ENCODE assay signal across 23 mouse cellular contexts in genomic region chr14:23638078-23638695, GRCm38 (mm10).
DNase-seq lines count a peak whose midpoint lies in the region; ATAC-seq and TF ChIP-seq lines count a peak whose summit lies in the region.
"Had no signal": no experiment of that assay in that cellular context is flagged by ENCODE, and none has a peak within 500 bp of the region (broad histone marks: within the 10 kb centered on the region; RNA-seq: fewer than 3 reads in every experiment).

No protein-coding gene starts in this region.

- H3K36me3 ChIP-seq in heart, embryonic 15.5 days: no peaks in the 10 kb centered on the region
- no peaks in the 10 kb centered on the region for H3K36me3 ChIP-seq in limb, embryonic 13.5 days
- no peaks in the 10 kb centered on the region for H3K36me3 ChIP-seq in limb, embryonic 10.5 days
- no peaks in the 10 kb centered on the region for H3K36me3 ChIP-seq in intestine, embryonic 16.5 days (ENCODE audit: control insufficient read depth, insufficient read depth, low read length)
- no peaks in the 10 kb centered on the region for H3K36me3 ChIP-seq in stomach, postnatal 0 days (ENCODE audit: control insufficient read depth, insufficient read depth, low read length)
- H3K36me3 ChIP-seq: embryonic facial prominence, embryonic 10.5 days; forebrain, embryonic 10.5 days; heart, embryonic 13.5 days; hindbrain, embryonic 15.5 days; liver, embryonic 13.5 days; lung, embryonic 15.5 days had no signal

- no peaks in the 10 kb centered on the region; the same call in 1 of the 2 replicates for H3K4me1 ChIP-seq in heart, embryonic 15.5 days (replicated peaks)
- peaks cover 43% of the 10 kb centered on the region for H3K4me1 ChIP-seq in limb, embryonic 13.5 days
- H3K4me1 ChIP-seq in limb, embryonic 10.5 days: 0 out of 2 replicates have a peak, but pooled peaks cover 6% of the 10 kb centered on the region
- H3K4me1 ChIP-seq in intestine, embryonic 16.5 days (ENCODE audit: control insufficient read depth, insufficient read depth, low read length): no peaks in the 10 kb centered on the region
- no peaks in the 10 kb centered on the region for H3K4me1 ChIP-seq in stomach, postnatal 0 days (replicated peaks; ENCODE audit: control insufficient read depth, insufficient read depth)
- H3K4me1 ChIP-seq: forebrain, embryonic 10.5 days; liver, embryonic 13.5 days; lung, embryonic 15.5 days had no signal

- no peak overlapping the region for H3K9ac ChIP-seq in heart, embryonic 15.5 days
- no peak overlapping the region for H3K9ac ChIP-seq in limb, embryonic 13.5 days
- no peak overlapping the region for H3K9ac ChIP-seq in intestine, embryonic 16.5 days (ENCODE audit: low read depth, low read length)
- no peak overlapping the region for H3K9ac ChIP-seq in stomach, postnatal 0 days (ENCODE audit: low read length)
- H3K9ac ChIP-seq: forebrain, postnatal 0 days; heart, embryonic 13.5 days; hindbrain, embryonic 15.5 days; liver, embryonic 13.5 days; lung, embryonic 15.5 days had no signal

- H3K9me3 ChIP-seq in heart, embryonic 15.5 days (replicated peaks): no peaks in the 10 kb centered on the region
- no peaks in the 10 kb centered on the region for H3K9me3 ChIP-seq in limb, embryonic 13.5 days
- no peaks in the 10 kb centered on the region for H3K9me3 ChIP-seq in limb, embryonic 10.5 days (replicated peaks)
- H3K9me3 ChIP-seq in intestine, embryonic 16.5 days (ENCODE audit: control insufficient read depth, low read length): no peaks in the 10 kb centered on the region
- H3K9me3 ChIP-seq in stomach, postnatal 0 days (ENCODE audit: control insufficient read depth, low read length): no peaks in the 10 kb centered on the region
- H3K9me3 ChIP-seq: embryonic facial prominence, embryonic 10.5 days; forebrain, embryonic 10.5 days; heart, embryonic 13.5 days; hindbrain, embryonic 15.5 days; liver, embryonic 13.5 days; lung, embryonic 15.5 days had no signal

- no peak for ATAC-seq in heart, embryonic 15.5 days (replicated peaks; ENCODE audit: insufficient number of reproducible peaks, insufficient read depth, low FRiP score, low read depth)
- ATAC-seq in limb, embryonic 13.5 days (ENCODE audit: low FRiP score, low read depth): peak; percentile 82
- no peak for ATAC-seq in intestine, embryonic 16.5 days
- peak; percentile 56; the same call in 1 of the 2 replicates for ATAC-seq in stomach, postnatal 0 days (ENCODE audit: low FRiP score, low TSS enrichment)
- ATAC-seq: forebrain, postnatal 0 days; Patski had no signal

- H3K27ac ChIP-seq in heart, embryonic 15.5 days: 0 out of 2 replicates have a peak overlapping the region, but pooled peaks have one; percentile 12
- H3K27ac ChIP-seq in limb, embryonic 13.5 days: peak overlapping the region; percentile 44; the same call in 1 of the 2 replicates
- no peak overlapping the region for H3K27ac ChIP-seq in limb, embryonic 10.5 days
- H3K27ac ChIP-seq in intestine, embryonic 16.5 days (ENCODE audit: low read length): peak overlapping the region; percentile 30; the same call in 1 of the 2 replicates
- peak overlapping the region; percentile 1; the same call in 1 of the 2 replicates for H3K27ac ChIP-seq in stomach, postnatal 0 days (replicated peaks)
- H3K27ac ChIP-seq: embryonic facial prominence, embryonic 10.5 days; forebrain, embryonic 10.5 days; heart, embryonic 13.5 days; hindbrain, embryonic 15.5 days; liver, embryonic 13.5 days; lung, embryonic 15.5 days; macrophage had no signal

- peak; percentile 60 for TF ChIP-seq EP300 in stomach, postnatal 0 days (optimal IDR thresholded peaks at IDR 0.05)

- no peak for DNase-seq in heart, adult 8-10 months (ENCODE audit: low spot score)
- DNase-seq in limb, embryonic 10.5 days (ENCODE audit: low spot score): no peak
- DNase-seq in stomach, postnatal 0 days (ENCODE audit: low spot score): no peak
- DNase-seq in thymus, postnatal 25 days: no peak
- DNase-seq: cerebellum, adult 11 months; cerebellum, adult 9-11 months; forebrain, postnatal 0 days; gastrocnemius, postnatal 36 days; kidney, adult 18-20 months; kidney, postnatal 10 days; left cerebral cortex, postnatal 4 days; liver, embryonic 13.5 days; thymus, postnatal 14 days had no signal

- H3K27me3 ChIP-seq in heart, embryonic 15.5 days: peaks cover 13% of the 10 kb centered on the region
- H3K27me3 ChIP-seq in limb, embryonic 13.5 days: no peaks in the 10 kb centered on the region
- no peaks in the 10 kb centered on the region for H3K27me3 ChIP-seq in limb, embryonic 10.5 days (ENCODE audit: low read depth, poor library complexity, severe bottlenecking)
- no peaks in the 10 kb centered on the region for H3K27me3 ChIP-seq in intestine, embryonic 16.5 days (replicated peaks; ENCODE audit: control insufficient read depth, insufficient read depth, low read length)
- H3K27me3 ChIP-seq in stomach, postnatal 0 days (ENCODE audit: control insufficient read depth, insufficient read depth, low read length): no peaks in the 10 kb centered on the region
- H3K27me3 ChIP-seq: hindbrain, embryonic 15.5 days; liver, embryonic 13.5 days; lung, embryonic 15.5 days; Patski had no signal

- no peak overlapping the region for H3K4me3 ChIP-seq in heart, embryonic 15.5 days
- H3K4me3 ChIP-seq in limb, embryonic 13.5 days: no peak overlapping the region
- H3K4me3 ChIP-seq in limb, embryonic 10.5 days: no peak overlapping the region
- no peak overlapping the region for H3K4me3 ChIP-seq in intestine, embryonic 16.5 days (ENCODE audit: low read length)
- H3K4me3 ChIP-seq in stomach, postnatal 0 days (ENCODE audit: low read depth, low read length): no peak overlapping the region
- H3K4me3 ChIP-seq: embryonic facial prominence, embryonic 10.5 days; forebrain, embryonic 10.5 days; heart, embryonic 13.5 days; hindbrain, embryonic 15.5 days; liver, embryonic 13.5 days; lung, embryonic 15.5 days had no signal

- WGBS in heart, embryonic 15.5 days: 53% methylated on average over 3 of the region's 3 CpGs
- 23% methylated on average over 3 of the region's 3 CpGs for WGBS in limb, embryonic 13.5 days
- 75% methylated on average over 3 of the region's 3 CpGs for WGBS in limb, embryonic 10.5 days
- 40% methylated on average over 3 of the region's 3 CpGs for WGBS in intestine, embryonic 16.5 days
- WGBS in stomach, postnatal 0 days: 25% methylated on average over 3 of the region's 3 CpGs

- H3K4me2 ChIP-seq in heart, embryonic 15.5 days: no peak overlapping the region
- H3K4me2 ChIP-seq in limb, embryonic 13.5 days (replicated peaks): no peak overlapping the region
- no peak overlapping the region for H3K4me2 ChIP-seq in intestine, embryonic 16.5 days (ENCODE audit: low read depth, low read length)
- no peak overlapping the region for H3K4me2 ChIP-seq in stomach, postnatal 0 days (replicated peaks; ENCODE audit: low read depth)
- H3K4me2 ChIP-seq: heart, embryonic 13.5 days; hindbrain, embryonic 15.5 days; liver, embryonic 13.5 days; lung, embryonic 15.5 days had no signal

- TF ChIP-seq CTCF in stomach, postnatal 0 days (IDR thresholded peaks at IDR 0.05; ENCODE audit: low read depth): no peak

Comparison
In these comparisons a context has a peak if more than half of its experiments do, and no peak if none do; other contexts are left out.
1. ATAC-seq: peak in limb, embryonic 13.5 days (single experiment) and stomach, postnatal 0 days (single experiment); none in heart, embryonic 15.5 days (single experiment) and intestine, embryonic 16.5 days (single experiment).